Mouse (Mus musculus): Measurements from ENCODE around the gene Acsl4. TPM values are rescaled to one million over a fixed set of nuclear protein-coding genes. Genes with fewer than 3 reads are reported as not detected.

Gene Acsl4
- total and polyA plus RNA-seq, 3 experiments = 6.1 to 176 (median 110) TPM

DNA sequence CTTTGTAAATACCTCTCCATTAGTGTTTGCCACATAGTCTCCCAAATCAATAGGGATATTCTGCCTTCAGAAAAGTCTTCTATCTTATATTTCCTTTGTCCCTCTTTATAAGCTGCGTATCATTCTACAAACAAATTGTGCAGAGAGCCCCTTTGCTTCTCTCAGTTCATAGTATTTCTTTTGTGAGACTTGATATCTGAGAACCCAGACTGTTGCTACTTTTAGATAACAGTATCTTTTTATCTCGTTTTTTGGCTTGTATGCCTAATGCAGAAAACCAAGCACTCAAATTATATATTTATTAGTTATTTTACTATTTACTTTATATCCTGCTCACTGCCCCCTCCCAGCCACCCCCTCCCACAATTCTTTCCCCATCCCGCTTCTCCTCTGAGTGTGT, 19.7 kb upstream of the Acsl4 start:
- DNase-seq (ENCODE audit: low spot score) (no peak), ATAC-seq (ENCODE audit: extremely low read depth, insufficient number of reproducible peaks, low FRiP score, poor library complexity, severe bottlenecking) (peak; percentile 28; the same call in 1 of the 2 replicates)
- TF ChIP-seq GATA2 (IDR thresholded peaks at IDR 0.05; ENCODE audit: borderline replicate concordance, low read depth, low read length) (no peak), GATA1 (IDR thresholded peaks at IDR 0.05; ENCODE audit: borderline replicate concordance, low read length) (no peak), CTCF (IDR thresholded peaks at IDR 0.05; ENCODE audit: low read depth, low read length) (no peak), TAL1 (conservative IDR thresholded peaks at IDR 0.05; ENCODE audit: low read depth, low read length) (no peak), POLR2AphosphoS5 (IDR thresholded peaks at IDR 0.05; ENCODE audit: insufficient replicate concordance, low read depth, low read length) (no peak)
- Histone ChIP-seq H3K9me3 (replicated peaks) (no peaks in the 10 kb centered on the region), H3K36me3 (replicated peaks) (no peaks in the 10 kb centered on the region), H3K4me1 (ENCODE audit: insufficient read depth, low read depth, low read length) (peaks cover 19% of the 10 kb centered on the region; the same call in 1 of the 2 replicates), H3K27me3 (ENCODE audit: insufficient read depth, low read length) (no peaks in the 10 kb centered on the region), H3K4me3 (ENCODE audit: low read depth, low read length) (no peak overlapping the region)

DNA sequence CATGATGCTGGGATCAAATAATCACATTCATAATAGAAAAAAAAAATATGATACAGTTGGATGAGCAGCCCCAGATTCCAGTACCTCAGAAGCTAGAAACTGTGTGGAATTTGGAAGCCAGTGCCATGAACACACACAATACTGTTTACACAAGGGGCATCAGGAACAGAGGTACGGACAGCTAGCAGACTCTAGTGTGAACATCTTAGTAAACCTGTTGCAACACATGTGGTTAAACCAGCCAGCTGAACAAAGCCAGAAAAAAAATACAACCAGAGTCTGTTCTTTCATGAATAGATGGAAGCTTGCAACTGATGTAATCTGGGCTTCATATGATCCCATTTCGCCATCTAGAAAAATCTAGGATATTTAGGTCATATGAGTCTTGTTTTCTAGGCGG, 19.0 kb upstream of the Acsl4 start:
- TF ChIP-seq CTCF (IDR thresholded peaks at IDR 0.05; ENCODE audit: low read depth, low read length) (no peak), GATA2 (IDR thresholded peaks at IDR 0.05; ENCODE audit: borderline replicate concordance, low read depth, low read length) (no peak), POLR2AphosphoS5 (IDR thresholded peaks at IDR 0.05; ENCODE audit: insufficient replicate concordance, low read depth, low read length) (no peak)
- DNase-seq (ENCODE audit: low spot score) (no peak), ATAC-seq (ENCODE audit: extremely low read depth, insufficient number of reproducible peaks, low FRiP score, poor library complexity, severe bottlenecking) (no peak)
- H3K9me3 ChIP-seq (replicated peaks) = no peaks in the 10 kb centered on the region
- no peaks in the 10 kb centered on the region for H3K36me3 ChIP-seq (replicated peaks)
- no peak overlapping the region for H3K4me3 ChIP-seq (ENCODE audit: low read depth, low read length)
- H3K27me3 ChIP-seq (ENCODE audit: insufficient read depth, low read length) = no peaks in the 10 kb centered on the region
- H3K4me1 ChIP-seq (ENCODE audit: insufficient read depth, low read depth, low read length) = peaks cover 19% of the 10 kb centered on the region; the same call in 1 of the 2 replicates

- no peaks in the 10 kb centered on the region for H3K27me3 ChIP-seq (ENCODE audit: insufficient read depth, low read length)
- ATAC-seq (ENCODE audit: extremely low read depth, insufficient number of reproducible peaks, low FRiP score, poor library complexity, severe bottlenecking) (no peak), DNase-seq (ENCODE audit: low spot score) (no peak)
- peaks cover 5% of the 10 kb centered on the region; the same call in 1 of the 2 replicates for H3K4me1 ChIP-seq (ENCODE audit: insufficient read depth, low read depth, low read length)
- no peak overlapping the region for H3K4me3 ChIP-seq (ENCODE audit: low read depth, low read length)
- no peaks in the 10 kb centered on the region for H3K36me3 ChIP-seq (replicated peaks)
- TF ChIP-seq TAL1 (conservative IDR thresholded peaks at IDR 0.05; ENCODE audit: low read depth, low read length) (no peak), GATA2 (IDR thresholded peaks at IDR 0.05; ENCODE audit: borderline replicate concordance, low read depth, low read length) (no peak), GATA1 (IDR thresholded peaks at IDR 0.05; ENCODE audit: borderline replicate concordance, low read length) (no peak), CTCF (IDR thresholded peaks at IDR 0.05; ENCODE audit: low read depth, low read length) (no peak), POLR2AphosphoS5 (IDR thresholded peaks at IDR 0.05; ENCODE audit: insufficient replicate concordance, low read depth, low read length) (no peak)
- H3K9me3 ChIP-seq (replicated peaks) = no peaks in the 10 kb centered on the region
Measured at GRCm38 (mm10) chrX:142403114-142403513, 12.8 kb upstream of the Acsl4 start.

DNA sequence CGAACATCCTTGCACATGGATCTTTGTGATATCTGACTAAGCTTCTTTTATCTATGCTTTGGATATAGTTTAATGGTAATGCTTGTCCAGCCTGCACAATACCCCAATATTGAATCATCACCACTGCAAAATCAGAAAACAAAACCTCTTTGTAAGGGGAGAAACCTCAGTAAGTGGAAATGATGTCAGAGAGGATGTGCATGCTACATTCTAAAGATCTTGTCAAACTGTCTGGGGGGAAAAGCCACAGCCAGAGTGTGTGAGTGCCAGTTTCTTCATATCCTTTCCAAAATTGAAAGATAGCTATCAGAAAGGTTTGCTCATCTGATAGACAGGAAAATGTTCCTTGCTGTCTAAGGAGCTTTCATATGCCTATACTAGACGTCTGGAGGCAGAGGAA, 8.3 kb upstream of the Acsl4 start:
- Histone ChIP-seq H3K4me1 (ENCODE audit: insufficient read depth, low read depth, low read length) (peaks cover 5% of the 10 kb centered on the region; the same call in 1 of the 2 replicates), H3K4me3 (ENCODE audit: low read depth, low read length) (no peak overlapping the region), H3K27me3 (ENCODE audit: insufficient read depth, low read length) (no peaks in the 10 kb centered on the region), H3K36me3 (replicated peaks) (no peaks in the 10 kb centered on the region), H3K9me3 (replicated peaks) (no peaks in the 10 kb centered on the region)
- DNase-seq (ENCODE audit: low spot score) (no peak), ATAC-seq (ENCODE audit: extremely low read depth, insufficient number of reproducible peaks, low FRiP score, poor library complexity, severe bottlenecking) (no peak)
- TF ChIP-seq CTCF (IDR thresholded peaks at IDR 0.05; ENCODE audit: low read depth, low read length) (no peak), POLR2AphosphoS5 (IDR thresholded peaks at IDR 0.05; ENCODE audit: insufficient replicate concordance, low read depth, low read length) (no peak), GATA2 (IDR thresholded peaks at IDR 0.05; ENCODE audit: borderline replicate concordance, low read depth, low read length) (no peak), GATA1 (IDR thresholded peaks at IDR 0.05; ENCODE audit: borderline replicate concordance, low read length) (no peak), TAL1 (conservative IDR thresholded peaks at IDR 0.05; ENCODE audit: low read depth, low read length) (no peak)

DNA sequence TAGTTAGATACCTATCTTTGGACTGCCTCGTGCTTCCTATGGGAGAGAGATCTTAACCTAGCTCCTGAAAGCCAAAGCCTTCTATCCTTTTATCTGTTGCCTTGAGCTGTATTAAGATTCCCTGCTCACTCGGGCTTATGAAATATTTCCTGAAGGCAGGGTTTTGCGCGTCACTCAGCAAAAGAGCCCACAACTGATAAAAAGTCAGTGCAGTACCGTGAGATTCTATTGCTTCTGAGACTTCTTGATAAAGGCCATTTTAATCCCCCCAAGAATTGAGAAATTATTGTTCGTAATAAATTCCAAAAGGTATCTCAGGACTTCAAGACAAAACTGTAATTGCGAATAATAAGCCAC, 552 bp upstream of the Acsl4 start:
- Histone ChIP-seq H3K4me1 (ENCODE audit: insufficient read depth, low read depth, low read length) (peaks cover 18% of the 10 kb centered on the region), H3K4me3 (ENCODE audit: low read depth, low read length) (peak overlapping the region; percentile 77), H3K9me3 (replicated peaks) (no peaks in the 10 kb centered on the region), H3K27me3 (ENCODE audit: insufficient read depth, low read length) (no peaks in the 10 kb centered on the region), H3K36me3 (replicated peaks) (peaks cover 5% of the 10 kb centered on the region)
- DNase-seq (ENCODE audit: low spot score) = peak; percentile 19
- no peak for TF ChIP-seq POLR2AphosphoS5 (IDR thresholded peaks at IDR 0.05; ENCODE audit: insufficient replicate concordance, low read depth, low read length)
- no peak for TF ChIP-seq GATA1 (IDR thresholded peaks at IDR 0.05; ENCODE audit: borderline replicate concordance, low read length)
- TF ChIP-seq TAL1 (conservative IDR thresholded peaks at IDR 0.05; ENCODE audit: low read depth, low read length) = no peak
- TF ChIP-seq CTCF (IDR thresholded peaks at IDR 0.05; ENCODE audit: low read depth, low read length) = no peak
- TF ChIP-seq GATA2 (IDR thresholded peaks at IDR 0.05; ENCODE audit: borderline replicate concordance, low read depth, low read length) = no peak
- peak; percentile 36 for ATAC-seq (ENCODE audit: extremely low read depth, insufficient number of reproducible peaks, low FRiP score, poor library complexity, severe bottlenecking)

- ATAC-seq (ENCODE audit: extremely low read depth, insufficient number of reproducible peaks, low FRiP score, poor library complexity, severe bottlenecking) = no peak
- peaks cover 25% of the 10 kb centered on the region for H3K4me1 ChIP-seq (ENCODE audit: insufficient read depth, low read depth, low read length)
- TF ChIP-seq GATA2 (IDR thresholded peaks at IDR 0.05; ENCODE audit: borderline replicate concordance, low read depth, low read length) = peak; percentile 73; the same call in 1 of the 2 replicates
- TF ChIP-seq TAL1 (conservative IDR thresholded peaks at IDR 0.05; ENCODE audit: low read depth, low read length) = no peak
Measured at GRCm38 (mm10) chrX:142389581-142390159, 665 bp downstream of the Acsl4 start.

More at GRCm38 (mm10) chrX:142389581-142390159, 665 bp downstream of the Acsl4 start:
- H3K9me3 ChIP-seq (replicated peaks) = no peaks in the 10 kb centered on the region
- H3K4me3 ChIP-seq (ENCODE audit: low read depth, low read length) = peak overlapping the region; percentile 77
- DNase-seq (ENCODE audit: low spot score) = no peak
- no peaks in the 10 kb centered on the region for H3K27me3 ChIP-seq (ENCODE audit: insufficient read depth, low read length)
- H3K36me3 ChIP-seq (replicated peaks) = peaks cover 7% of the 10 kb centered on the region

All from G1E (cell line).